Mouse (Mus musculus): ENCODE results near the gene Zfp989. TPM values are rescaled to one million over a fixed set of nuclear protein-coding genes. Genes with fewer than 3 reads are reported as not detected.
"Not testable (repeated sequence)": the region's sequence is repeated elsewhere in the genome, so short reads cannot be mapped to it uniquely, and the experiment has no call there.

The Zfp989 gene
- polyA plus RNA-seq (2015; fragmentation: Nextera tagmentation; extraction: Ambion mirVana) = not detected in 2 replicates

DNA sequence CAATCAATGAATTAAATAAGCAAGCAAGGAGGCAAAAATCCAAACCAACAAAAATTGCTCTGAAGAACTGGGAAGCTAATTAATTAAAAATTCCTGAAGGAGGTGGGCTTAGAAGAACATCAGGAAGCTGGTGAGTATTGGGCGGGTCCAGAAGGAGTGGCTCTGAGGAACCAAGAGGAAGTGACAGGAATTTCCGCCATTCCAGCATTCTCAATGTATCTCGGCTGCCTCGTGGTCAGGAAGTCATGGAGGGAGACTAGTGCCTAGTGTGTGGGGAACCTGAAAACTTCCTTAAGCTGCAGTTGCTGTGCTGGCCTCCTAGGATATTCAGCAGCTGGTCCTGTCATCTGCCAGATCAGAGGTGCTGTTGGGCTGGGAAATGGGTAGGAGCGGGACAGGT, at the start of gene Zfp989:
Gene Zfp989, plus strand, starts transcription at position 220 of the 400 bp plus-strand sequence.
- H3K27me3 ChIP-seq; H3K27ac ChIP-seq; H3K4me2 ChIP-seq; H3K36me3 ChIP-seq; H3K9ac ChIP-seq; H3K9me3 ChIP-seq; H3K4me3 ChIP-seq; ATAC-seq (ENCODE audit: insufficient number of reproducible peaks, insufficient read depth, low FRiP score, low TSS enrichment, low read depth); H3K4me1 ChIP-seq: not testable (repeated sequence)
- 90% methylated on average over 5 of the region's 5 CpGs for WGBS

- Histone ChIP-seq H3K4me1 (no peaks in the 10 kb centered on the region), H3K36me3 (no peaks in the 10 kb centered on the region), H3K27ac (no peak overlapping the region), H3K9me3 (peaks cover 18% of the 10 kb centered on the region), H3K27me3 (peaks cover 15% of the 10 kb centered on the region), H3K9ac (no peak overlapping the region), H3K4me3 (peak overlapping the region; percentile 32), H3K4me2 (peak overlapping the region; percentile 55)
- WGBS = 7% methylated on average over 77 of the region's 77 CpGs
- no peak for ATAC-seq (ENCODE audit: insufficient number of reproducible peaks, insufficient read depth, low FRiP score, low TSS enrichment, low read depth)
Measured at GRCm38 (mm10) chr4:146932311-146933082, 39.3 kb upstream of the Zfp989 start.

GRCm38 (mm10) chr4:146941691-146942090, 30.1 kb upstream of the Zfp989 start:
- WGBS = 71% methylated on average over 32 of the region's 32 CpGs
- H3K4me2 ChIP-seq; H3K27me3 ChIP-seq; H3K36me3 ChIP-seq; H3K27ac ChIP-seq; H3K9ac ChIP-seq; ATAC-seq (ENCODE audit: insufficient number of reproducible peaks, insufficient read depth, low FRiP score, low TSS enrichment, low read depth); H3K4me3 ChIP-seq; H3K4me1 ChIP-seq: not testable (repeated sequence)
- peaks cover 18% of the 10 kb centered on the region for H3K9me3 ChIP-seq

- H3K4me3 ChIP-seq; H3K36me3 ChIP-seq; H3K9me3 ChIP-seq; H3K27me3 ChIP-seq; H3K4me2 ChIP-seq; H3K27ac ChIP-seq; H3K4me1 ChIP-seq; H3K9ac ChIP-seq; ATAC-seq (ENCODE audit: insufficient number of reproducible peaks, insufficient read depth, low FRiP score, low TSS enrichment, low read depth): not testable (repeated sequence)
- 14% methylated on average over 2 of the region's 2 CpGs for WGBS
Measured at GRCm38 (mm10) chr4:146976581-146976980, 4.8 kb downstream of the Zfp989 start.

DNA sequence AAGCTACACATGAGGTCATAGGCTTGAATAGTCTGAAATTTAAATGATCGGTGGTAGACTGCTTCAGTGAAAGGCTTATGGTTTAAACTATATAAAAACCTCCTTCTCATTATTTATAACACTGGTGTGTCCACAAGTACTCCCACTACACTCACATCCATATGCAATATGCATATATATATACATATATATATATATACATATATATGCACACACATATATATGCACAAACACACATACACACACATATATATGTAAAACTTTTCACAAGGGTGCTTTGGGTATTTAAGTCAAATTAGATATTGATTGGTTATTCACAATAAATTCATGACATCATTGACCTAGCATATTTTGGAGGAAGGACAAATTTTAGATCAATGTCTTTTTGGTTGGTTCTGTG, 46.6 kb downstream of the Zfp989 start:
- not testable (repeated sequence) for H3K4me1 ChIP-seq; H3K9me3 ChIP-seq; H3K27me3 ChIP-seq; ATAC-seq (ENCODE audit: insufficient number of reproducible peaks, insufficient read depth, low FRiP score, low TSS enrichment, low read depth); H3K36me3 ChIP-seq; H3K27ac ChIP-seq; H3K9ac ChIP-seq; H3K4me3 ChIP-seq; H3K4me2 ChIP-seq
- no CpG with 5 or more reads among the region's 1 CpGs for WGBS

GRCm38 (mm10) chr4:147021550-147021949, 49.8 kb downstream of the Zfp989 start, which contains the start of gene Rex2:
Rex2 (plus strand) TSS chr4:147021850.
- H3K4me2 ChIP-seq; H3K27me3 ChIP-seq; H3K9me3 ChIP-seq; H3K4me3 ChIP-seq; H3K36me3 ChIP-seq; H3K4me1 ChIP-seq; H3K27ac ChIP-seq; ATAC-seq (ENCODE audit: insufficient number of reproducible peaks, insufficient read depth, low FRiP score, low TSS enrichment, low read depth); H3K9ac ChIP-seq: not testable (repeated sequence)
- no CpG with 5 or more reads among the region's 6 CpGs for WGBS

- not testable (repeated sequence) for H3K36me3 ChIP-seq; H3K27ac ChIP-seq; H3K4me1 ChIP-seq; H3K4me2 ChIP-seq; H3K9ac ChIP-seq; ATAC-seq (ENCODE audit: insufficient number of reproducible peaks, insufficient read depth, low FRiP score, low TSS enrichment, low read depth); H3K9me3 ChIP-seq; H3K4me3 ChIP-seq; H3K27me3 ChIP-seq
- 53% methylated on average over 1 of the region's 1 CpGs for WGBS
Measured at GRCm38 (mm10) chr4:147026374-147026773, 54.6 kb downstream of the Zfp989 start.

- not testable (repeated sequence) for H3K9ac ChIP-seq, H3K4me1 ChIP-seq, H3K27ac ChIP-seq, H3K4me2 ChIP-seq, H3K36me3 ChIP-seq, H3K4me3 ChIP-seq, H3K9me3 ChIP-seq, H3K27me3 ChIP-seq
- WGBS = 91% methylated on average over 1 of the region's 2 CpGs
- 0 out of 2 replicates have a peak, but pooled peaks have one; percentile 43 for ATAC-seq (ENCODE audit: insufficient number of reproducible peaks, insufficient read depth, low FRiP score, low TSS enrichment, low read depth)
Measured at GRCm38 (mm10) chr4:147031308-147032036, 59.7 kb downstream of the Zfp989 start.

Other genes with a start within 250 kb of the Zfp989 start
- gene Gm21411, start 62.4 kb upstream of the Zfp989 start, polyA plus RNA-seq (2015; fragmentation: Nextera tagmentation; extraction: Ambion mirVana) = not detected in 2 replicates
- not detected in 2 replicates for gene Rex2, start 49.9 kb downstream of the Zfp989 start, polyA plus RNA-seq (2015; fragmentation: Nextera tagmentation; extraction: Ambion mirVana)
- 6.9 and 7.3 TPM in 2 replicates for gene Zfp991, start 160.1 kb downstream of the Zfp989 start, polyA plus RNA-seq (2015; fragmentation: Nextera tagmentation; extraction: Ambion mirVana)

Data from embryonic facial prominence, embryonic 13.5 days (tissue).